Comparison of ENCODE assay signal across 10 mouse cellular contexts in the genomic region with DNA sequence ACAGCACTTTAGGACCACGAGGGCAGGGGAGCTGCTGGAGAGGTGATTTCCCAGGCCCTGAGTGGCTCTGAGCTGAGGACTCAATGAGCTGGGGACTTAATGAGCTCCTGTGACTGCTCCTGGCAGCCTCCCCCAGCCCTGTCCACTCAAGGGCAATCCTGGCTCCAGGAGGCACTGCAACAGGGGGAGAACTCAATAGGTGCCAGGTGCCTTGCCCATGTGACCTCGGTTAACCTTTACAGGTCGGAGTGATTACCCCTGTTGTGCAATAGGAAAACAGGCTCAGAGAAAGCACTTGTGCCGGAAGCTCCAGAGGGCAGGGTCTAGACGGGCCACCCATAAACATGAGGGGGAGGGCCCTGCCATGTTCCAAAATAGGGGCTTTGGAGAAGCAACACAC. TPM values are rescaled to one million over a fixed set of nuclear protein-coding genes. Genes with fewer than 3 reads are reported as not detected.
DNase-seq lines count a peak whose midpoint lies in the region; ATAC-seq and TF ChIP-seq lines count a peak whose summit lies in the region.
"Had no signal": no experiment of that assay in that cellular context is flagged by ENCODE, and none has a peak within 500 bp of the region (broad histone marks: within the 10 kb centered on the region; RNA-seq: fewer than 3 reads in every experiment).

No protein-coding gene starts in this region.

- DNase-seq in thymus, adult 2 months = no peak
- DNase-seq in thymus, postnatal 36 days = no peak
- DNase-seq in kidney, adult 8-10 months = peak; percentile 87 to 96
- DNase-seq in yolk sac, embryonic 10.5 days (ENCODE audit: low spot score) = peak; percentile 76
- DNase-seq in left cerebral cortex, postnatal 36 days (ENCODE audit: low spot score in 2 of 2) = no peak

- intact Hi-C loops in left cerebral cortex, postnatal 36 days (cut with DNase I) = no loop called here

- H3K4me3 ChIP-seq in thymus, adult 2 months (ENCODE audit: control insufficient read depth, insufficient read depth, low read length) = no peak overlapping the region
- no peak overlapping the region for H3K4me3 ChIP-seq in liver, embryonic 15.5 days (replicated peaks)

- H3K9me3 ChIP-seq in liver, embryonic 15.5 days (replicated peaks) = no peaks in the 10 kb centered on the region

- no peaks in the 10 kb centered on the region for H3K27me3 ChIP-seq in thymus, adult 2 months (ENCODE audit: control insufficient read depth, insufficient read depth, low read length)
- no peaks in the 10 kb centered on the region for H3K27me3 ChIP-seq in liver, embryonic 15.5 days
- H3K27me3 ChIP-seq: Patski had no signal

- H3K4me1 ChIP-seq in thymus, adult 2 months (replicated peaks; ENCODE audit: control insufficient read depth, insufficient read depth, low read length) = peaks cover 27% of the 10 kb centered on the region
- peaks cover 54% of the 10 kb centered on the region for H3K4me1 ChIP-seq in liver, embryonic 15.5 days (replicated peaks)

- TF ChIP-seq CTCF in thymus, adult 2 months (IDR thresholded peaks at IDR 0.05; ENCODE audit: borderline replicate concordance, control insufficient read depth, extremely low read depth, insufficient read depth, low read length, poor library complexity) = no peak

- peaks cover 10% of the 10 kb centered on the region; the same call in 1 of the 2 replicates for H3K36me3 ChIP-seq in thymus, adult 2 months (ENCODE audit: control insufficient read depth, insufficient read depth, low read length)
- peaks cover 7% of the 10 kb centered on the region; the same call in 1 of the 2 replicates for H3K36me3 ChIP-seq in liver, embryonic 15.5 days (replicated peaks)

- H3K27ac ChIP-seq in thymus, adult 2 months (ENCODE audit: control insufficient read depth, insufficient read depth, low read length) = 0 out of 2 replicates have a peak overlapping the region, but pooled peaks have one; percentile 24
- peak overlapping the region; percentile 61 for H3K27ac ChIP-seq in liver, embryonic 15.5 days (replicated peaks)
- H3K27ac ChIP-seq: macrophage had no signal

- no peak overlapping the region for H3K4me2 ChIP-seq in liver, embryonic 15.5 days

- peak; percentile 59 for ATAC-seq in liver, embryonic 15.5 days (ENCODE audit: insufficient read depth)
- ATAC-seq in inflammation-experienced regulatory T-cells, adult 6 months = no peak
- ATAC-seq in frontal cortex, adult (ENCODE audit: low TSS enrichment) = no peak
- ATAC-seq: Patski had no signal

- H3K9ac ChIP-seq in liver, embryonic 15.5 days = no peak overlapping the region

- no peak for TF ChIP-seq POLR2A in thymus, adult 2 months (IDR thresholded peaks at IDR 0.05; ENCODE audit: control insufficient read depth, extremely low read depth, insufficient read depth, low read length, poor library complexity)

- WGBS in thymus, adult 2 months = 78% methylated on average over 5 of the region's 5 CpGs
- WGBS in liver, embryonic 15.5 days (ENCODE audit: insufficient replicate concordance) = 41% methylated on average over 5 of the region's 5 CpGs

RNA-seq across cellular contexts. Expression of gene Ptprf, which starts 17.7 kb away (rescaled TPM):
- 165 and 202 TPM in 2 replicates for polyA plus RNA-seq in thymus, adult 2 months (2012; rRNA removed)
- polyA plus RNA-seq in liver, embryonic 15.5 days (2015; fragmentation: Nextera tagmentation; extraction: Ambion mirVana) = 9.8 and 12.7 TPM in 2 replicates
- under 1 TPM; 0.11 to 0.92 (median 0.56) TPM for polyA plus RNA-seq in inflammation-experienced regulatory T-cells, adult 6 months (2017; shearing (Covaris generic))
- 100 to 1,000 TPM; 118 to 126 TPM for total RNA-seq in left cerebral cortex, postnatal 36 days (2021)

Comparison
In these comparisons a context has a peak if more than half of its experiments do, and no peak if none do; other contexts are left out.
1. DNase-seq: peak in kidney, adult 8-10 months (2 of 2) and yolk sac, embryonic 10.5 days (single experiment); none in thymus, adult 2 months (single experiment), thymus, postnatal 36 days (0 of 2) and left cerebral cortex, postnatal 36 days (0 of 2).
2. RNA of gene Ptprf, which starts 17.7 kb away (polyA plus RNA-seq): 165 to 202 TPM in thymus, adult 2 months; 9.8 to 12.7 TPM in liver, embryonic 15.5 days and 0.11 to 0.92 TPM in inflammation-experienced regulatory T-cells, adult 6 months; every median in the first group is over 10 times any median in the second.